Mouse (Mus musculus): ENCODE data around the gene Ssr2. TPM values are rescaled to one million over a fixed set of nuclear protein-coding genes. Genes with fewer than 3 reads are reported as not detected.

Ssr2 gene
- polyA plus RNA-seq, 1 experiment = 307 TPM

GRCm38 (mm10) chr3:88621537-88622112 lies 45.9 kb downstream of the Ssr2 start:
- Histone ChIP-seq H3K4me3 (replicated peaks) (peak overlapping the region; percentile 96), H3K4me1 (peaks cover 86% of the 10 kb centered on the region), H3K36me3 (replicated peaks; ENCODE audit: low read length) (peaks cover 47% of the 10 kb centered on the region), H3K27me3 (replicated peaks) (no peaks in the 10 kb centered on the region), H3K9me3 (no peaks in the 10 kb centered on the region)
- TF ChIP-seq GATA1 (IDR thresholded peaks at IDR 0.05; ENCODE audit: borderline replicate concordance, low read length) = no peak
- TF ChIP-seq FLI1 (IDR thresholded peaks at IDR 0.05; ENCODE audit: low read length) = no peak

- H3K4me1 ChIP-seq = peaks cover 86% of the 10 kb centered on the region
- peak overlapping the region; percentile 96 for H3K4me3 ChIP-seq (replicated peaks)
- peaks cover 41% of the 10 kb centered on the region for H3K36me3 ChIP-seq (replicated peaks; ENCODE audit: low read length)
- H3K27me3 ChIP-seq (replicated peaks) = no peaks in the 10 kb centered on the region
- TF ChIP-seq FLI1 (IDR thresholded peaks at IDR 0.05; ENCODE audit: low read length) (no peak), GATA1 (IDR thresholded peaks at IDR 0.05; ENCODE audit: borderline replicate concordance, low read length) (no peak)
- no peaks in the 10 kb centered on the region for H3K9me3 ChIP-seq
Measured at GRCm38 (mm10) chr3:88622113-88622940, 46.7 kb downstream of the Ssr2 start.

- Histone ChIP-seq H3K27me3 (replicated peaks) (no peaks in the 10 kb centered on the region), H3K4me1 (peaks cover 86% of the 10 kb centered on the region), H3K9me3 (no peaks in the 10 kb centered on the region), H3K36me3 (replicated peaks; ENCODE audit: low read length) (peaks cover 40% of the 10 kb centered on the region), H3K4me3 (replicated peaks) (peak overlapping the region; percentile 96)
- TF ChIP-seq FLI1 (IDR thresholded peaks at IDR 0.05; ENCODE audit: low read length) = no peak
- TF ChIP-seq GATA1 (IDR thresholded peaks at IDR 0.05; ENCODE audit: borderline replicate concordance, low read length) = no peak
Measured at GRCm38 (mm10) chr3:88622941-88623345, 47.3 kb downstream of the Ssr2 start.

- H3K9me3 ChIP-seq = no peaks in the 10 kb centered on the region
- peaks cover 40% of the 10 kb centered on the region for H3K36me3 ChIP-seq (replicated peaks; ENCODE audit: low read length)
- H3K4me1 ChIP-seq = peaks cover 86% of the 10 kb centered on the region
- H3K27me3 ChIP-seq (replicated peaks) = no peaks in the 10 kb centered on the region
- peak overlapping the region; percentile 96 for H3K4me3 ChIP-seq (replicated peaks)
- TF ChIP-seq FLI1 (IDR thresholded peaks at IDR 0.05; ENCODE audit: low read length) (no peak), GATA1 (IDR thresholded peaks at IDR 0.05; ENCODE audit: borderline replicate concordance, low read length) (no peak)
Measured at GRCm38 (mm10) chr3:88623346-88624135, 47.9 kb downstream of the Ssr2 start.

- H3K36me3 ChIP-seq (replicated peaks; ENCODE audit: low read length) = peaks cover 42% of the 10 kb centered on the region
- H3K4me3 ChIP-seq (replicated peaks) = peak overlapping the region; percentile 96
- TF ChIP-seq FLI1 (IDR thresholded peaks at IDR 0.05; ENCODE audit: low read length) (no peak), GATA1 (IDR thresholded peaks at IDR 0.05; ENCODE audit: borderline replicate concordance, low read length) (no peak)
- no peaks in the 10 kb centered on the region for H3K27me3 ChIP-seq (replicated peaks)
- peaks cover 87% of the 10 kb centered on the region for H3K4me1 ChIP-seq
- H3K9me3 ChIP-seq = no peaks in the 10 kb centered on the region
Measured at GRCm38 (mm10) chr3:88624324-88624723, 48.6 kb downstream of the Ssr2 start.

GRCm38 (mm10) chr3:88624951-88625350 lies 49.3 kb downstream of the Ssr2 start:
- Histone ChIP-seq H3K36me3 (replicated peaks; ENCODE audit: low read length) (peaks cover 48% of the 10 kb centered on the region), H3K9me3 (no peaks in the 10 kb centered on the region), H3K4me1 (peaks cover 87% of the 10 kb centered on the region), H3K4me3 (replicated peaks) (peak overlapping the region; percentile 96), H3K27me3 (replicated peaks) (no peaks in the 10 kb centered on the region)
- TF ChIP-seq GATA1 (IDR thresholded peaks at IDR 0.05; ENCODE audit: borderline replicate concordance, low read length) (no peak), FLI1 (IDR thresholded peaks at IDR 0.05; ENCODE audit: low read length) (no peak)

GRCm38 (mm10) chr3:88625531-88625930 lies 49.9 kb downstream of the Ssr2 start:
- H3K4me1 ChIP-seq = peaks cover 87% of the 10 kb centered on the region
- peak overlapping the region; percentile 96 for H3K4me3 ChIP-seq (replicated peaks)
- no peaks in the 10 kb centered on the region for H3K27me3 ChIP-seq (replicated peaks)
- TF ChIP-seq FLI1 (IDR thresholded peaks at IDR 0.05; ENCODE audit: low read length) (no peak), GATA1 (IDR thresholded peaks at IDR 0.05; ENCODE audit: borderline replicate concordance, low read length) (no peak)
- peaks cover 53% of the 10 kb centered on the region for H3K36me3 ChIP-seq (replicated peaks; ENCODE audit: low read length)
- H3K9me3 ChIP-seq = no peaks in the 10 kb centered on the region

GRCm38 (mm10) chr3:88626316-88626715 lies 50.6 kb downstream of the Ssr2 start:
- H3K27me3 ChIP-seq (replicated peaks) = no peaks in the 10 kb centered on the region
- no peaks in the 10 kb centered on the region for H3K9me3 ChIP-seq
- H3K4me1 ChIP-seq = peaks cover 90% of the 10 kb centered on the region
- H3K4me3 ChIP-seq (replicated peaks) = peak overlapping the region; percentile 80
- H3K36me3 ChIP-seq (replicated peaks; ENCODE audit: low read length) = peaks cover 61% of the 10 kb centered on the region
- no peak for TF ChIP-seq FLI1 (IDR thresholded peaks at IDR 0.05; ENCODE audit: low read length)
- no peak for TF ChIP-seq GATA1 (IDR thresholded peaks at IDR 0.05; ENCODE audit: borderline replicate concordance, low read length)

GRCm38 (mm10) chr3:88627114-88627513 lies 51.4 kb downstream of the Ssr2 start:
- peaks cover 94% of the 10 kb centered on the region for H3K4me1 ChIP-seq
- no peak for TF ChIP-seq GATA1 (IDR thresholded peaks at IDR 0.05; ENCODE audit: borderline replicate concordance, low read length)
- TF ChIP-seq FLI1 (IDR thresholded peaks at IDR 0.05; ENCODE audit: low read length) = no peak
- H3K36me3 ChIP-seq (replicated peaks; ENCODE audit: low read length) = peaks cover 69% of the 10 kb centered on the region
- H3K9me3 ChIP-seq = no peaks in the 10 kb centered on the region
- peak overlapping the region; percentile 83 for H3K4me3 ChIP-seq (replicated peaks)
- H3K27me3 ChIP-seq (replicated peaks) = no peaks in the 10 kb centered on the region

Data from megakaryocyte, embryonic 14.5 days (primary cell).